Mouse (Mus musculus) myocyte (in vitro differentiated cells): Measurements from ENCODE around the gene Chst12. TPM values are rescaled to one million over a fixed set of nuclear protein-coding genes. Genes with fewer than 3 reads are reported as not detected.
A peak's percentile ranks its signal among the peaks of the same experiment; 100 is the strongest.

Experiments used
- H3K27me3 ChIP-seq: one replicate; pipeline ENCODE4 v1.6.1; 2011; ENCODE audit not compliant: control insufficient read depth, insufficient read depth, insufficient read length
- H3K36me3 ChIP-seq: one replicate; pipeline ENCODE4 v1.6.1; 2011; ENCODE audit not compliant: control insufficient read depth, insufficient read depth
- H3K4me2 ChIP-seq: one replicate; pipeline ENCODE4 v1.6.1; 2011; ENCODE audit warnings: low read depth, control low read depth
- H3K4me3 ChIP-seq: one replicate; pipeline ENCODE4 v1.5.1; 2011; ENCODE audit warnings: mild to moderate bottlenecking, control low read depth, moderate library complexity
- H3K79me2 ChIP-seq: one replicate; pipeline ENCODE4 v1.6.1; 2011; ENCODE audit not compliant: control insufficient read depth, insufficient read depth
- H3ac ChIP-seq: one replicate; pipeline ENCODE4 v1.6.1; 2011; ENCODE audit not compliant: control insufficient read depth, insufficient read length
- CEBPB ChIP-seq: IDR thresholded peaks from 2 replicates; pipeline ENCODE4 v1.6.1; 2011; ENCODE audit warnings: mild to moderate bottlenecking, moderate library complexity; ENCODE audit not compliant: poor library complexity, insufficient read depth, severe bottlenecking
- E2F4 ChIP-seq: IDR thresholded peaks from one replicate; pipeline ENCODE4 v1.6.1; 2011; ENCODE audit warnings: mild to moderate bottlenecking, control low read depth, moderate library complexity; ENCODE audit not compliant: insufficient read depth
- MAX ChIP-seq: IDR thresholded peaks from one replicate; pipeline ENCODE4 v1.6.1; 2011; ENCODE audit warnings: low read depth, mild to moderate bottlenecking, control low read depth
- MYOD1 ChIP-seq, 3 experiments: IDR thresholded peaks; one replicate each; pipeline ENCODE4 v1.6.1; 2011; ENCODE audit warnings: control low read depth in 2 of 3, low read depth in 2 of 3, mild to moderate bottlenecking in 2 of 3, moderate library complexity in 1 of 3; ENCODE audit not compliant: insufficient read length in 2 of 3, control insufficient read depth in 1 of 3
- MYOG ChIP-seq, 3 experiments: IDR thresholded peaks; one replicate each; pipeline ENCODE4 v1.6.1; 2011; ENCODE audit warnings: control low read depth in 2 of 3, low read depth in 2 of 3, mild to moderate bottlenecking in 2 of 3; ENCODE audit not compliant: insufficient read length in 2 of 3, control insufficient read depth in 1 of 3, insufficient read depth in 1 of 3
- POLR2A ChIP-seq: IDR thresholded peaks from one replicate; pipeline ENCODE4 v1.6.1; 2011; ENCODE audit warnings: low read depth, mild to moderate bottlenecking, control low read depth, moderate library complexity; ENCODE audit not compliant: insufficient read length
- POLR2AphosphoS2 ChIP-seq: IDR thresholded peaks from one replicate; pipeline ENCODE4 v1.6.1; 2011; ENCODE audit warnings: low read depth, control low read depth; ENCODE audit not compliant: insufficient read length
- REST ChIP-seq: IDR thresholded peaks from one replicate; pipeline ENCODE4 v1.6.1; 2011; ENCODE audit warnings: mild to moderate bottlenecking, control low read depth, moderate library complexity; ENCODE audit not compliant: insufficient read depth, insufficient read length
- SRF ChIP-seq: IDR thresholded peaks from one replicate; pipeline ENCODE4 v1.6.1; 2011; ENCODE audit warnings: low read depth; ENCODE audit not compliant: control insufficient read depth, insufficient read length
- TCF12 ChIP-seq: IDR thresholded peaks from one replicate; pipeline ENCODE4 v1.6.1; 2011; ENCODE audit warnings: mild to moderate bottlenecking, control low read depth; ENCODE audit not compliant: poor library complexity, insufficient read depth, severe bottlenecking
- TCF3 ChIP-seq: IDR thresholded peaks from one replicate; pipeline ENCODE4 v1.6.1; 2011; ENCODE audit warnings: low read depth, control low read depth; ENCODE audit not compliant: insufficient read length
- USF1 ChIP-seq: IDR thresholded peaks from one replicate; pipeline ENCODE4 v1.6.1; 2011; ENCODE audit warnings: low read depth, mild to moderate bottlenecking, control low read depth, moderate library complexity
- polyA plus RNA-seq: library from polyadenylated mRNA; unstranded; fragments of >200 nt; fragmentation: generic; extraction: Trizol; gene quantifications from one replicate; pipeline ENCODE4 v1.2.1, GENCODE M21; 2012; ENCODE audit warnings: missing spikeins

Chst12 gene
- polyA plus RNA-seq, 1 experiment: 9.0 TPM

- no peak overlapping the region for H3ac ChIP-seq
- H3K36me3 ChIP-seq: no peaks in the 10 kb centered on the region
- no peak overlapping the region for H3K4me3 ChIP-seq
- peak overlapping the region; percentile 24 for H3K4me2 ChIP-seq
- TF ChIP-seq SRF (no peak), MAX (no peak), E2F4 (no peak), TCF12 (no peak), TCF3 (peak; percentile 37), POLR2AphosphoS2 (no peak), MYOD1 (IDR thresholded peaks at IDR 0.05; ENCODE audit: control insufficient read depth in 1 of 3, insufficient read length in 2 of 3, low read depth in 2 of 3) (peak; percentile 64 to 97 (median 95)), MYOG (IDR thresholded peaks at IDR 0.05; ENCODE audit: control insufficient read depth in 1 of 3, insufficient read depth in 1 of 3, insufficient read length in 2 of 3, low read depth in 2 of 3) (peak in 2 of 3 experiments; percentile 93 to 94), REST (no peak), CEBPB (no peak), POLR2A (no peak), USF1 (no peak)
- no peaks in the 10 kb centered on the region for H3K79me2 ChIP-seq
- H3K27me3 ChIP-seq: no peaks in the 10 kb centered on the region
These were observed 5.0 kb downstream of the Chst12 start for GRCm38 (mm10) chr5:140510012-140511000.

GRCm38 (mm10) chr5:140513921-140514320 lies 8.6 kb downstream of the Chst12 start:
- Histone ChIP-seq H3K27me3 (no peaks in the 10 kb centered on the region), H3K79me2 (no peaks in the 10 kb centered on the region), H3K4me2 (no peak overlapping the region), H3K4me3 (no peak overlapping the region), H3K36me3 (no peaks in the 10 kb centered on the region), H3ac (no peak overlapping the region)
- TF ChIP-seq MYOD1 (IDR thresholded peaks at IDR 0.05; ENCODE audit: control insufficient read depth in 1 of 3, insufficient read length in 2 of 3, low read depth in 2 of 3) (no peak), MYOG (IDR thresholded peaks at IDR 0.05; ENCODE audit: control insufficient read depth in 1 of 3, insufficient read depth in 1 of 3, insufficient read length in 2 of 3, low read depth in 2 of 3) (no peak), SRF (no peak), CEBPB (no peak), REST (no peak), USF1 (no peak), POLR2A (no peak), POLR2AphosphoS2 (no peak), E2F4 (no peak), TCF12 (no peak), MAX (no peak), TCF3 (no peak)

DNA sequence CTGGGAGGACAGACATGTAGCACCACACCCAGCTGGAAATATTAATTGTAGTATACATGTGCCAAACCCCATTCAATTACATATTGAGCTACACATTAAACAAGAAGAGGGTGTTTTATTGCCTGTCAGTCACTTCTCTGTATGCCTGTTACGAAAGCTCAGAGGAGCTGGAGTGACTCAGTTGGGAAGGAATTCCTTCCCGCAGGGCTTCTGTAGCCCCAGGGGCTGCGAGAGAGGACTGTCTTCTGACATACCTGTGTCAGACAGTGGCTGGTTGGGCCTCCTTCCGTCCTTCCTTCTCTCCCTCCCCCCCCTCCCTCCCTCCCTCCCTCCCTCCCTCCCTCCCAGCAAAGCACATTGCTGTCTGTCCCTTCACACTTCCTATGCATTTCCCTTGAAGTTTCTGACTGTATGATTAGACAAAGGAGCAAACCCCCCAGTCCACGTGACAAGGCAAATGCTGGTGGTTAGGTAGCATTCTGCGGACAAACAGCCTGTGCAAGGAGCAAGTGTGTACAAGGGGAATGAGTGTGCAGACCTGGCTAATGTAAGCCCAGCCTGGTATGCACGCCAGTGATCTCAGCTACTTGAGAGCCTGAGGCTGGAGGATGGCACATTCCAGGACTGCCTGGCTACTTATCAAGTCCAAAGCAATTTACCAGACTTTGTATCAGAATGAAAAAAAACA lies 9.6 kb downstream of the Chst12 start:
- Histone ChIP-seq H3K36me3 (no peaks in the 10 kb centered on the region), H3K4me2 (peak overlapping the region; percentile 35), H3K27me3 (no peaks in the 10 kb centered on the region), H3K79me2 (no peaks in the 10 kb centered on the region), H3ac (no peak overlapping the region), H3K4me3 (no peak overlapping the region)
- TF ChIP-seq MAX (no peak), TCF12 (no peak), USF1 (peak; percentile 56), MYOD1 (IDR thresholded peaks at IDR 0.05; ENCODE audit: control insufficient read depth in 1 of 3, insufficient read length in 2 of 3, low read depth in 2 of 3) (no peak), TCF3 (no peak), CEBPB (0 out of 2 replicates have a peak, but pooled peaks have one; percentile 30), MYOG (IDR thresholded peaks at IDR 0.05; ENCODE audit: control insufficient read depth in 1 of 3, insufficient read depth in 1 of 3, insufficient read length in 2 of 3, low read depth in 2 of 3) (peak in 1 of 3 experiments; percentile 3), POLR2AphosphoS2 (no peak), SRF (no peak), E2F4 (no peak), POLR2A (no peak)

- H3ac ChIP-seq: no peak overlapping the region
- H3K27me3 ChIP-seq: no peaks in the 10 kb centered on the region
- H3K4me2 ChIP-seq: no peak overlapping the region
- TF ChIP-seq MYOD1 (IDR thresholded peaks at IDR 0.05; ENCODE audit: control insufficient read depth in 1 of 3, insufficient read length in 2 of 3, low read depth in 2 of 3): no peak
- TF ChIP-seq MYOG (IDR thresholded peaks at IDR 0.05; ENCODE audit: control insufficient read depth in 1 of 3, insufficient read depth in 1 of 3, insufficient read length in 2 of 3, low read depth in 2 of 3): no peak
- no peak for TF ChIP-seq SRF
- no peak for TF ChIP-seq POLR2AphosphoS2
- TF ChIP-seq TCF3: no peak
- TF ChIP-seq USF1: no peak
- TF ChIP-seq MAX: no peak
- TF ChIP-seq POLR2A: no peak
- no peak for TF ChIP-seq CEBPB
- no peak for TF ChIP-seq E2F4
- TF ChIP-seq REST: no peak
- no peak for TF ChIP-seq TCF12
- H3K36me3 ChIP-seq: no peaks in the 10 kb centered on the region
- H3K4me3 ChIP-seq: no peak overlapping the region
- H3K79me2 ChIP-seq: no peaks in the 10 kb centered on the region
These were observed 12.0 kb downstream of the Chst12 start for GRCm38 (mm10) chr5:140517159-140517920.
